Mouse (Mus musculus) lung, postnatal 0 days (tissue): ENCODE data around the gene Frmd4a. TPM values are rescaled to one million over a fixed set of nuclear protein-coding genes. Genes with fewer than 3 reads are reported as not detected.
"Not testable (repeated sequence)": the region's sequence is repeated elsewhere in the genome, so short reads cannot be mapped to it uniquely, and the experiment has no call there.

ENCODE experiments used
- ATAC-seq: fragments of 200-750 bp; cut with Nextera tagmentation; 2 replicates; pipeline ENCODE4 v1.8.0; 2017; ENCODE audit warnings: moderate library complexity
- DNase-seq: peaks from one replicate; pipeline ENCODE4 v3.0.0-alpha.2; 2016; ENCODE audit warnings: low spot score
- H3K27ac ChIP-seq: fragments of 300-500 bp; sonication (generic); 2 replicates; pipeline ENCODE4 v1.5.1; 2014; ENCODE audit warnings: antibody characterized with exemption, mild to moderate bottlenecking, low read length, mixed read lengths
- H3K27me3 ChIP-seq: fragments of 300-500 bp; sonication (generic); replicated peaks from 2 replicates; pipeline ENCODE4 v1.6.1; 2014; ENCODE audit warnings: low read length, mixed read lengths; ENCODE audit not compliant: insufficient read depth
- H3K36me3 ChIP-seq: fragments of 300-500 bp; sonication (generic); 2 replicates; pipeline ENCODE4 v1.6.1; 2014; ENCODE audit warnings: low read length, mixed read lengths; ENCODE audit not compliant: insufficient read depth
- H3K4me1 ChIP-seq: fragments of 300-500 bp; sonication (generic); 2 replicates; pipeline ENCODE4 v1.6.1; 2014; ENCODE audit warnings: antibody characterized with exemption, low read depth, low read length, mixed read lengths; ENCODE audit not compliant: insufficient read depth
- H3K4me2 ChIP-seq: fragments of 300-500 bp; sonication (generic); replicated peaks from 2 replicates; pipeline ENCODE4 v1.6.1; 2014; ENCODE audit warnings: low read depth, mild to moderate bottlenecking, low read length, moderate library complexity, mixed read lengths
- H3K4me3 ChIP-seq: fragments of 300-500 bp; sonication (generic); 2 replicates; pipeline ENCODE4 v1.5.1; 2014; ENCODE audit warnings: low read depth, low read length
- H3K9ac ChIP-seq: fragments of 300-500 bp; sonication (generic); replicated peaks from 2 replicates; pipeline ENCODE4 v1.6.1; 2014; ENCODE audit warnings: low read depth, mild to moderate bottlenecking
- H3K9me3 ChIP-seq: fragments of 300-500 bp; sonication (generic); 2 replicates; pipeline ENCODE4 v1.6.1; 2016; ENCODE audit warnings: low read length, mixed read lengths
- CTCF ChIP-seq: IDR thresholded peaks from 2 replicates; pipeline ENCODE4 v1.5.1; 2016; ENCODE audit warnings: antibody characterized with exemption, mild to moderate bottlenecking
- EP300 ChIP-seq: IDR thresholded peaks from 2 replicates; pipeline ENCODE4 v1.6.1; 2016; ENCODE audit warnings: antibody characterized with exemption, mild to moderate bottlenecking, control low read depth
- WGBS: fragments of 180-500 bp; shearing (Covaris S2); extraction: QIAGEN DNeasy Blood & Tissue Kit; methylation state at CpG from one replicate; pipeline ENCODE4 v1.1.7; 2014; 5-methylcytosine and 5-hydroxymethylcytosine counted together
- polyA plus RNA-seq: library from polyadenylated mRNA; unstranded; fragments of >200 nt; fragmentation: Nextera tagmentation; extraction: Ambion mirVana; gene quantifications from 2 replicates; pipeline ENCODE4 v1.2.1, GENCODE M21; 2015

Gene Frmd4a
- polyA plus RNA-seq, 1 experiment from 2014 or later: 15.8 TPM

- DNase-seq (no peak), ATAC-seq (no peak)
- Histone ChIP-seq H3K4me2 (no peak overlapping the region), H3K9me3 (no peaks in the 10 kb centered on the region), H3K27ac (no peak overlapping the region), H3K4me3 (no peak overlapping the region), H3K4me1 (peaks cover 3% of the 10 kb centered on the region; the same call in 1 of the 2 replicates), H3K27me3 (no peaks in the 10 kb centered on the region), H3K9ac (no peak overlapping the region), H3K36me3 (peaks cover 9% of the 10 kb centered on the region; the same call in 1 of the 2 replicates)
- TF ChIP-seq EP300 (no peak), CTCF (no peak)
- 91% methylated on average over 4 of the region's 4 CpGs for WGBS
Measured at GRCm38 (mm10) chr2:4616995-4617394, 599.5 kb downstream of the Frmd4a start.

DNA sequence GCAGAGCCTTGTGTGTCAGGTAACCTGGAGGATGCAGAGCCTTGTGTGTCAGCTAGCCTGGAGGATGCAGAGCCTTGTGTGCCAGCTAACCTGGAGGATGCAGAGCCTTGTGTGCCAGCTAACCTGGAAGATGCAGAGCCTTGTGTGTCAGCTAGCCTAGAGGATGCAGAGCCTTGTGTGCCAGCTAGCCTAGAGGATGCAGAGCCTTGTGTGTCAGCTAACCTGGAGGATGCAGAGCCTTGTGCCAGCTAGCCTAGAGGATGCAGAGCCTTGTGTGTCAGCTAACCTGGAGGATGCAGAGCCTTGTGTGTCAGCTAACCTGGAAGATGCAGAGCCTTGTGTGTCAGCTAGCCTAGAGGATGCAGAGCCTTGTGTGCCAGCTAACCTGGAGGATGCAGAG, 601.6 kb downstream of the Frmd4a start:
- H3K4me3 ChIP-seq, ATAC-seq, H3K9me3 ChIP-seq, H3K4me2 ChIP-seq, H3K27ac ChIP-seq, H3K36me3 ChIP-seq, H3K27me3 ChIP-seq, H3K4me1 ChIP-seq, DNase-seq, H3K9ac ChIP-seq: not testable (repeated sequence)

DNA sequence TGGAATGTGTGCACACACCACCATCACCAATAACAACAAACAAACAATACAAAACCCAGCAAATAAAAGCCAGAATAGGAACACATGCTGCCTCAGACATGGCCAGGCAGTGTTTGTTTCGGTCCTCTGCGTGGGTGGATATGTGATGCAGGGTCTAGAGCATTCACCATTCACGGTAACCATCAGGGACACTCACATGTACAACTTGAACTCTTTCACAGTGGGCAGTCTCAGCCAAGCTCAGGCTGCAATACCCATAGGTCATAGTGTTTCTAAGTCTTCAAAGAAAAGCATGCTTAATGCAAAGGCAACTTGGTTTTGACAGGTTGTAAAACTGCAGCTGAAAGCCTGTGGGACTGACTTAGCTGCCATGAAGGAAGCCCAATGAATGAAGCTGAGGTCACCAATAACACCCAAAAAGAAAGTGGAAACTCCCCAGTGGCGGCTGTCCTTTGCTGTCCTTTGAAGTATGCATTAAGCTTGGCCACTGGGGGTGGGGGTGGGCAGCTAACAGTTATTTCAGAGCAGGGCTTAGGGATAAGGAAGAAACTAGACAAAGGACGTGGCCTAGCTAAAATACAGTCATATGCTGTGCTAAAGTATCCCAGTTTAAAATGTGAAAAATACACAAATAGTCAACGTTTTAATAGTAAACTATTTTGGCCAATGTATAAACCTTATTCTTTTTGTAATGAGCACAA, 602.5 kb downstream of the Frmd4a start:
- H3K4me1 ChIP-seq: no peaks in the 10 kb centered on the region
- 57% methylated on average over 6 of the region's 6 CpGs for WGBS
- no peaks in the 10 kb centered on the region for H3K36me3 ChIP-seq
- no peaks in the 10 kb centered on the region for H3K27me3 ChIP-seq
- no peak overlapping the region for H3K27ac ChIP-seq
- H3K4me3 ChIP-seq: no peak overlapping the region
- TF ChIP-seq EP300: no peak
- TF ChIP-seq CTCF: no peak
- DNase-seq (no peak), ATAC-seq (no peak)
- H3K9me3 ChIP-seq: no peaks in the 10 kb centered on the region
- no peak overlapping the region for H3K4me2 ChIP-seq
- no peak overlapping the region for H3K9ac ChIP-seq

DNA sequence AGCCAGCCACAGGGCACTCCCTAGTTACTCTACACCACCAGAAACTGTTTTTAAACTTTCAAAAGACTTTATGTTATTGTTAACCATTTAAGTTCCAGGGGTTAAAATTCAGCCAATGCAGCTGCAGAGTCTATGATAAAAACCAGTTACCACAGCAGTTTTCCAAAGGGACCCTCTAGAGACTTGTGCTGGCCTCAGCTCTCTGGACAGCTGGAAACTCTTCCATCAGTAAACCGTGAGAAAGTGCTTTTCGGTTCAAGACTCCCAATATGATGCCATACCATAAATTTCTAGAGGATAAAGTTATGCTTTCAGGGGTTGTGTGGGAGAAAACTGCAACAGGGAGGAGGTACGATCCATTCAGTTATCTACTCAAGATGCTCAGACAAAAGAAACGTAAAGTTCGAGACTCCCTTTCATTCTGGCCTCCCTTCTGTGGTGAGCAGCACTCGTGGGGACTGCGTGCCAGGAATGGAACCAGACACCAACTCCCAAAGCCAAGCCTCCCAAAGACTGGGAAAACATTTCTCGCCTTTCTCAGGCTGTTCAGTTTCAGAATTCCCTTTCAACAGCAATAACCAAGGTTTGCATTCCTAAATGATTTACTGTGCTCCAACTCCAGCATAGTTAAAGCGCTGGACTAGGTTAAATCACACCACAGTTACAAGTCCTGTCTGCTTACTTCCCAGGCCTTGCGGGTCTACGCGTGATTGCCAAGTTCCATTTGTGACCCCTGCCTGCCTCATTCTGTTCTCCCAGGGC, 603.3 kb downstream of the Frmd4a start:
- Histone ChIP-seq H3K9ac (no peak overlapping the region), H3K9me3 (no peaks in the 10 kb centered on the region), H3K36me3 (no peaks in the 10 kb centered on the region), H3K4me1 (no peaks in the 10 kb centered on the region), H3K4me3 (no peak overlapping the region), H3K27ac (no peak overlapping the region), H3K27me3 (no peaks in the 10 kb centered on the region), H3K4me2 (no peak overlapping the region)
- ATAC-seq (peak; percentile 25; the same call in 1 of the 2 replicates), DNase-seq (peak; percentile 30)
- no peak for TF ChIP-seq CTCF
- no peak for TF ChIP-seq EP300
- WGBS: 60% methylated on average over 12 of the region's 12 CpGs

DNA sequence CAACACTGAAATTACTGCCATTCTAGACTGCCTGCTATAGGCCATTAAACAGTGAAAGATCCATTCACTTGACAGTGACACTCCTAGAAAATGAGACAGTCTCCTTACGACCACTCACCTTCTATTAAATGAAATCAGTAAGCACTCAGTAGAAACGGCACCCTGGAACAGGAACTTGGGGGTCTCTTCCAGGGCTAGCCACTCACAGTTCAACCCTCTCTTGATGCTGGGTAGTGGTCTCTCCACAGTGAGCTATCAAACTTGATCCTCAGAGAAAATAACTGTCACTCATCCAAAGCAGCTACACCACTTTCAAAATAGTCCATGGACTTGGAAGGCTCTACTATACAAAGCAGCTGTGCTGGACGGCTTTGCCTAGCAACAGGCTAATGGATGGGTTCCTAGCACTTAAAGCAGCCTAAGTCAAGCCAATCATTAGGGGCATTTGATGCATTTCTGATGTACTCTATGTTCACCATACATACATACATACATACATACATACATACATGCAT, 604.0 kb downstream of the Frmd4a start:
- 74% methylated on average over 3 of the region's 3 CpGs for WGBS
- ATAC-seq (0 out of 2 replicates have a peak, but pooled peaks have one; percentile 18), DNase-seq (no peak)
- H3K4me1 ChIP-seq: no peaks in the 10 kb centered on the region
- no peak overlapping the region for H3K4me2 ChIP-seq
- H3K9me3 ChIP-seq: no peaks in the 10 kb centered on the region
- H3K9ac ChIP-seq: no peak overlapping the region
- TF ChIP-seq EP300: no peak
- TF ChIP-seq CTCF: no peak
- no peaks in the 10 kb centered on the region for H3K27me3 ChIP-seq
- H3K27ac ChIP-seq: no peak overlapping the region
- H3K36me3 ChIP-seq: no peaks in the 10 kb centered on the region
- no peak overlapping the region for H3K4me3 ChIP-seq

GRCm38 (mm10) chr2:4626911-4627310, 609.4 kb downstream of the Frmd4a start:
- Histone ChIP-seq H3K4me2 (no peak overlapping the region), H3K27me3 (no peaks in the 10 kb centered on the region), H3K4me3 (no peak overlapping the region), H3K27ac (peak overlapping the region; percentile 39; the same call in 1 of the 2 replicates), H3K4me1 (no peaks in the 10 kb centered on the region), H3K36me3 (0 out of 2 replicates have a peak, but pooled peaks cover 7% of the 10 kb centered on the region), H3K9me3 (no peaks in the 10 kb centered on the region), H3K9ac (no peak overlapping the region)
- 48% methylated on average over 3 of the region's 3 CpGs for WGBS
- TF ChIP-seq EP300: peak; percentile 82
- TF ChIP-seq CTCF: no peak
- DNase-seq: peak; percentile 90
- peak; percentile 87 for ATAC-seq
